ENCODE assay signal across 23 mouse cellular contexts in genomic region chr6:71352201-71352600, GRCm38 (mm10). TPM values are rescaled to one million over a fixed set of nuclear protein-coding genes. Genes with fewer than 3 reads are reported as not detected.
"Had no signal": no experiment of that assay in that cellular context is flagged by ENCODE, and none has a peak within 500 bp of the region (broad histone marks: within the 10 kb centered on the region; RNA-seq: fewer than 3 reads in every experiment).

No protein-coding gene starts in this region.

- H3K4me1 ChIP-seq: limb, embryonic 12.5 days; limb, embryonic 15.5 days; midbrain, embryonic 12.5 days; midbrain, embryonic 15.5 days; neural tube, embryonic 12.5 days; neural tube, embryonic 15.5 days had no signal

- DNase-seq: kidney, adult 18-20 months; kidney, adult 9 months; kidney, postnatal 14 days; kidney, postnatal 4 days; layer of hippocampus, postnatal 36 days; liver, postnatal 0 days; lung, embryonic 14.5 days; retina, postnatal 1 day; right cerebral cortex, postnatal 25 days; spleen, adult 18-20 months had no signal

- H3K27ac ChIP-seq: layer of hippocampus, adult 2 months; left cerebral cortex, adult 2 months; limb, embryonic 12.5 days; limb, embryonic 15.5 days; liver, embryonic 14.5 days; macrophage; midbrain, embryonic 12.5 days; midbrain, embryonic 15.5 days; neural tube, embryonic 12.5 days; neural tube, embryonic 15.5 days; stomach, postnatal 0 days had no signal

- H3K36me3 ChIP-seq: limb, embryonic 12.5 days; limb, embryonic 15.5 days; midbrain, embryonic 12.5 days; midbrain, embryonic 15.5 days; neural tube, embryonic 12.5 days; neural tube, embryonic 15.5 days had no signal

- H3K27me3 ChIP-seq: limb, embryonic 12.5 days; limb, embryonic 15.5 days; midbrain, embryonic 12.5 days; midbrain, embryonic 15.5 days; neural tube, embryonic 12.5 days; neural tube, embryonic 15.5 days had no signal

- H3K4me3 ChIP-seq: layer of hippocampus, adult 2 months; left cerebral cortex, adult 2 months; limb, embryonic 12.5 days; limb, embryonic 15.5 days; midbrain, embryonic 12.5 days; midbrain, embryonic 15.5 days; neural tube, embryonic 12.5 days; neural tube, embryonic 15.5 days had no signal

RNA-seq across cellular contexts. Expression of gene Cd8a, which starts 21.0 kb away (rescaled TPM):
- polyA plus RNA-seq: intestine, embryonic 16.5 days; limb, embryonic 15.5 days; liver, embryonic 11.5 days; liver, embryonic 14.5 days; lung, embryonic 14.5 days; midbrain, embryonic 12.5 days; midbrain, embryonic 15.5 days; neural tube, embryonic 12.5 days; neural tube, embryonic 15.5 days; stomach, postnatal 0 days had no signal

RNA-seq across cellular contexts. Expression of gene Cd8b1, which starts 29.6 kb away (rescaled TPM):
- polyA plus RNA-seq: intestine, embryonic 16.5 days; limb, embryonic 12.5 days; limb, embryonic 15.5 days; liver, embryonic 11.5 days; liver, embryonic 14.5 days; liver, postnatal 0 days; lung, embryonic 14.5 days; midbrain, embryonic 12.5 days; midbrain, embryonic 15.5 days; neural tube, embryonic 12.5 days; neural tube, embryonic 15.5 days; stomach, postnatal 0 days had no signal

RNA-seq across cellular contexts. Expression of gene Smyd1, which starts 30.2 kb away (rescaled TPM):
- polyA plus RNA-seq: macrophage had no signal
